Mouse (Mus musculus): ENCODE results near the gene Cnnm2. TPM values are rescaled to one million over a fixed set of nuclear protein-coding genes. Genes with fewer than 3 reads are reported as not detected.
"Not testable (repeated sequence)": the region's sequence is repeated elsewhere in the genome, so short reads cannot be mapped to it uniquely, and the experiment has no call there.

Gene Cnnm2
- polyA plus RNA-seq (2016; fragmentation: Nextera tagmentation; extraction: Ambion mirVana): 2.3 and 3.0 TPM in 2 replicates

- under 1% methylated on average over 59 of the region's 59 CpGs for WGBS
- DNase-seq (ENCODE audit: low spot score): peak; percentile 100
- Histone ChIP-seq H3K4me3 (peak within 1 kb of the TSS; percentile 88), H3K36me3 (replicated peaks) (no peaks in the 10 kb centered on the region), H3K4me1 (peaks cover 31% of the 10 kb centered on the region), H3K9me3 (0 out of 2 replicates have a peak, but pooled peaks cover 2% of the 10 kb centered on the region), H3K27ac (replicated peaks) (peak within 1 kb of the TSS; percentile 80), H3K27me3 (replicated peaks; ENCODE audit: low read depth, poor library complexity, severe bottlenecking) (peaks cover 43% of the 10 kb centered on the region)
Measured at GRCm38 (mm10) chr19:46761247-46761946, at the start of gene Cnnm2. Cnnm2 (plus strand) TSS chr19:46761596.

DNA sequence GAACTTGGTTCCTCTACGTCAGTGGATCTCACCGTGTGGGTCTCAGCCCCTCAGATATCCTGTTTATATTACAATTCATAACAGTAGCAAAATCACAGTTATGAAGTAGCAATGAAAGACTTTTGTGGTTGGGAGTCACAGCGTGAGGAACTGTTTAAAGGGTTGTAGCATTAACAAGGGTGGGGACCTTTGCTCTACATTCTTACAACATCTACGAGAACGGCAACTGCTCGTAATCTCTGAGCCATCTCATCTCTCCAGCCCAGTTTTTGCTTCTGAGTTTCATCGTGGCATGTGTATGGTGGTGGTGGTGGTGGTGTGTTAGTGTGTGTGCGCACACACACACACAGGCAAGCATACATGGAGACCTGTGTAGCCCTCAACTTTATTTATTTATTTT lies 47.2 kb upstream of the Cnnm2 start:
- Histone ChIP-seq H3K36me3 (replicated peaks) (peaks cover 33% of the 10 kb centered on the region), H3K27me3 (replicated peaks; ENCODE audit: low read depth, poor library complexity, severe bottlenecking) (no peaks in the 10 kb centered on the region), H3K27ac (replicated peaks) (no peak overlapping the region), H3K4me1 (no peaks in the 10 kb centered on the region), H3K9me3 (peaks cover 5% of the 10 kb centered on the region; the same call in 1 of the 2 replicates), H3K4me3 (no peak overlapping the region)
- WGBS: 96% methylated on average over 8 of the region's 8 CpGs
- no peak for DNase-seq (ENCODE audit: low spot score)

DNA sequence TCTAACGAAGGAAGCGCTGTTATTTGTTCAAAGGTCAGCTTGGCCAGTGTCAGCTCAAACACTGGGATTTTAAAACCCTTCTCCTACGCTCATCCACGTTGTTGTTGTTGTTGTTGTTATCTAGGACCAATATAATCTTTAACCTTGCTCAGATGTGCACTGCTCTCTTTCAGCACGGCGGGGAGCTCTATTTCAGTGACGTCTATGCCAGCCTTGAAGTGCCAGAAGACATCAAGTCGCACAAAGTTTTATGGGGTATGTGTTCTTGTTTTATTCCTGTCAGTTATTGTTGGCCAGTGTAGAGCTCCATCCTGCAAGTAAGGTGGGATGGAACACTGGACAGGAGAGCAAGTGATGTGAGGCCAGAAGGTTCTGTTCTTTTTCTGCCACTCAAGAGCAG lies 46.4 kb upstream of the Cnnm2 start:
- no peaks in the 10 kb centered on the region for H3K4me1 ChIP-seq
- WGBS: 90% methylated on average over 8 of the region's 8 CpGs
- no peak overlapping the region for H3K27ac ChIP-seq (replicated peaks)
- DNase-seq (ENCODE audit: low spot score): no peak
- peaks cover 37% of the 10 kb centered on the region for H3K36me3 ChIP-seq (replicated peaks)
- no peaks in the 10 kb centered on the region for H3K27me3 ChIP-seq (replicated peaks; ENCODE audit: low read depth, poor library complexity, severe bottlenecking)
- peaks cover 5% of the 10 kb centered on the region; the same call in 1 of the 2 replicates for H3K9me3 ChIP-seq
- no peak overlapping the region for H3K4me3 ChIP-seq

DNA sequence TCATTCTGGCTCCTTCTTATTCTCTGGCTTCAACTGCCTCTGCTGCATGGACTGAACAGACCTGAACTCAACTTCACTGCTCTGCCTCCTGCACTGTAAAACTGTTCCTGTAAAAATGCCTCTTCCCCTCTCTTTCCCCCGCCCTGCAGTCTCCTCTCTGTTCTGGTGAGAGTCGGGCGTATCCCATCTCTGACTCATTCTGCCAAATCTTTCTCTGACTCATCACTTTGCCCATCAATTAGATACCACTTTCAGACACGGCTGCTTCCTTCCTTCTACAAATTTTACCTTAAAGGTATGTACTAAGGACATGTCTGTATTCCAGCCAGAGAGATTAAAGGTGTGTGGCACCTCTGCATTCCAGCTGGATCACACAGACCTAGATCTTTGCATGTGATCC lies 43.2 kb upstream of the Cnnm2 start:
- H3K4me3 ChIP-seq: no peak overlapping the region
- 88% methylated on average over 4 of the region's 4 CpGs for WGBS
- no peaks in the 10 kb centered on the region for H3K4me1 ChIP-seq
- peaks cover 5% of the 10 kb centered on the region; the same call in 1 of the 2 replicates for H3K9me3 ChIP-seq
- peaks cover 55% of the 10 kb centered on the region for H3K36me3 ChIP-seq (replicated peaks)
- no peaks in the 10 kb centered on the region for H3K27me3 ChIP-seq (replicated peaks; ENCODE audit: low read depth, poor library complexity, severe bottlenecking)
- no peak for DNase-seq (ENCODE audit: low spot score)
- H3K27ac ChIP-seq (replicated peaks): no peak overlapping the region

GRCm38 (mm10) chr19:46724411-46724810 lies 37.0 kb upstream of the Cnnm2 start:
- 71% methylated on average over 11 of the region's 11 CpGs for WGBS

GRCm38 (mm10) chr19:46726142-46726541 lies 35.3 kb upstream of the Cnnm2 start:
- no peak for DNase-seq (ENCODE audit: low spot score)
- H3K27me3 ChIP-seq (replicated peaks; ENCODE audit: low read depth, poor library complexity, severe bottlenecking): no peaks in the 10 kb centered on the region
- H3K36me3 ChIP-seq (replicated peaks): peaks cover 48% of the 10 kb centered on the region
- H3K27ac ChIP-seq (replicated peaks): no peak overlapping the region
- H3K4me3 ChIP-seq: no peak overlapping the region
- no peaks in the 10 kb centered on the region for H3K9me3 ChIP-seq
- 95% methylated on average over 8 of the region's 8 CpGs for WGBS
- peaks cover 15% of the 10 kb centered on the region for H3K4me1 ChIP-seq

More at GRCm38 (mm10) chr19:46724411-46724810, 37.0 kb upstream of the Cnnm2 start:
- H3K4me1 ChIP-seq: peaks cover 15% of the 10 kb centered on the region
- no peaks in the 10 kb centered on the region for H3K9me3 ChIP-seq
- no peaks in the 10 kb centered on the region for H3K27me3 ChIP-seq (replicated peaks; ENCODE audit: low read depth, poor library complexity, severe bottlenecking)
- no peak for DNase-seq (ENCODE audit: low spot score)
- no peak overlapping the region for H3K27ac ChIP-seq (replicated peaks)
- H3K4me3 ChIP-seq: no peak overlapping the region
- H3K36me3 ChIP-seq (replicated peaks): peaks cover 62% of the 10 kb centered on the region

DNA sequence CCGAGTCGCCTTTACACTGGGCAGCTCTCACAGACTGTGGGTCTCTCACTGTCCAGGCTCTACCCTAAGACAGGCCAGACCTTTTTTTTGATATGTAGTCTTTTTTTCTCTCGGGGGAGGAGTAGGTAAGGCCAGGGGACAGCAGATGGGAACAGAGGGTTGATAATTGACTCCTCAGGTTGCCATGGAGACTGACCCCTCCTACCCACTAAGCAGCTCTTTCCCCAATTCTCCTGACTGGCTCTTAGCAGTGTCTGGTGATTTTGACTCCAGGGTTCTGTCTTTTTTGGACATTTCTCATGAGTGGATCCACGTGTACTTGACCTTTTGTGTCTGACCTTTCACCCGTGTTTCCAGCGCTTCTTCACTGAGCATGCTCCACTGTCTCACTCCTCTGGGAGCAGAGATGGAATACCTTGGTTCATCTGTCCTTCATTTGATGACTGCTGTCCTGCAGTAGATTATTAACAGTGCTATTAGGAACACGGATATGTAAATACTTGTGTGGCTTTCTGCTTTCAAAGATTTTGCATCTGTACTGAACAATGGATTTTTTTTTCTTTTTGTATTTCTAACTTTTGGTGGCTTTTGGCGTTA lies 34.2 kb upstream of the Cnnm2 start:
- Histone ChIP-seq H3K9me3 (no peaks in the 10 kb centered on the region), H3K4me1 (peaks cover 15% of the 10 kb centered on the region), H3K36me3 (replicated peaks) (peaks cover 41% of the 10 kb centered on the region), H3K4me3 (no peak overlapping the region), H3K27ac (replicated peaks) (no peak overlapping the region), H3K27me3 (replicated peaks; ENCODE audit: low read depth, poor library complexity, severe bottlenecking) (no peaks in the 10 kb centered on the region)
- DNase-seq (ENCODE audit: low spot score): peak; percentile 34
- 64% methylated on average over 8 of the region's 8 CpGs for WGBS

DNA sequence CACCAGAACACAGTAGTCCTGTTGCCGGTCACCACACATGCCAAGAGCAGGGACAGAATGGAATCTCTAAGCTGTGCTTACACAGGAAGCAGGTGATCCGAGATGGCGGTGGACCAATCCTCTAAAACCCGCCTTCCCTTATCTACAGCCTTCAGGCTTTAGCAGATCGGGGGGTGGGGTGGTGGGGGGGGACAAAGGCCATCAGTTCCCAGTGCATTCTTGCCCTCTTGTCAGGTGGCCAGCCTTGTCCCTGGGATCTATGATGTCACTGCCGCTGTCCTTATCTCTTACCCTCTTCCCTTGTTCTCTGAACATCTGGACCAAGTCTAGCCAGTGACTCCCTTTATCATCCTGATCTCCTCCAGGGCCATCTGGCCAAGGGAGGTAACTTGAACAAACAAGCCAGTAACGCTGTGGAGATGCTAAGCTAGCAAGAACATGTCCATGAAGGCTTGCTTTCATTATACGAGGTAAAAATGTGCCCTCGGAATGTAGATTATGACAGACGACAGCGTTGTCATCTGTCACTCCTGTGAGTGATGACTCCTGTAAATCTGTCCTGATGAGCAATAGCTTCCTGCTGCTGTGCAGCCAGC lies 33.4 kb upstream of the Cnnm2 start:
- 87% methylated on average over 11 of the region's 11 CpGs for WGBS
- H3K9me3 ChIP-seq: no peaks in the 10 kb centered on the region
- no peak for DNase-seq (ENCODE audit: low spot score)
- H3K4me1 ChIP-seq: peaks cover 15% of the 10 kb centered on the region
- no peaks in the 10 kb centered on the region for H3K27me3 ChIP-seq (replicated peaks; ENCODE audit: low read depth, poor library complexity, severe bottlenecking)
- H3K36me3 ChIP-seq (replicated peaks): peaks cover 33% of the 10 kb centered on the region
- H3K4me3 ChIP-seq: no peak overlapping the region
- H3K27ac ChIP-seq (replicated peaks): no peak overlapping the region; the same call in 1 of the 2 replicates

DNA sequence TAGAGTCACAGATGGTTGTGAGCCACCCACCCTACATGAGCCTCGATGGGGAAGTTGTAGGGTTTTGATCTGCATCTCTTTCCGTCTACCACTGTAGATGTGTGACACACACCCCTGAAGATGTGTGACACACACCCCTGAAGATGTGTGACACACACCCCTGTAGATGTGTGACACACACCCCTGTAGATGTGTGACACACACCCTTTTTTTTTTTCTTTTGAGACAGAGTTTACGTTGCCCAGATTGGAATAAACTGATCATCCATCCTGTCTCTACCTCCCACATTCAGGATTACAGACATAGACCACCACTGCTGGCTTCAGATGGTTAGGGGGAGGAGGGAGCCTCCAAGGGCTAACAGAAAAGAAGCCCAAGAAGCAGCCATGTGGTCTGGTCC lies 32.5 kb upstream of the Cnnm2 start:
- WGBS: 86% methylated on average over 3 of the region's 3 CpGs
- Histone ChIP-seq H3K27me3 (replicated peaks; ENCODE audit: low read depth, poor library complexity, severe bottlenecking) (no peaks in the 10 kb centered on the region), H3K27ac (replicated peaks) (no peak overlapping the region), H3K4me3 (no peak overlapping the region), H3K36me3 (replicated peaks) (peaks cover 35% of the 10 kb centered on the region), H3K4me1 (peaks cover 15% of the 10 kb centered on the region), H3K9me3 (no peaks in the 10 kb centered on the region)
- no peak for DNase-seq (ENCODE audit: low spot score)

GRCm38 (mm10) chr19:46731351-46731750 lies 30.0 kb upstream of the Cnnm2 start:
- H3K27ac ChIP-seq (replicated peaks): no peak overlapping the region
- no peak for DNase-seq (ENCODE audit: low spot score)
- no peaks in the 10 kb centered on the region for H3K27me3 ChIP-seq (replicated peaks; ENCODE audit: low read depth, poor library complexity, severe bottlenecking)
- peaks cover 15% of the 10 kb centered on the region for H3K4me1 ChIP-seq
- no peak overlapping the region for H3K4me3 ChIP-seq
- 91% methylated on average over 10 of the region's 10 CpGs for WGBS
- no peaks in the 10 kb centered on the region for H3K9me3 ChIP-seq
- peaks cover 17% of the 10 kb centered on the region for H3K36me3 ChIP-seq (replicated peaks)

DNA sequence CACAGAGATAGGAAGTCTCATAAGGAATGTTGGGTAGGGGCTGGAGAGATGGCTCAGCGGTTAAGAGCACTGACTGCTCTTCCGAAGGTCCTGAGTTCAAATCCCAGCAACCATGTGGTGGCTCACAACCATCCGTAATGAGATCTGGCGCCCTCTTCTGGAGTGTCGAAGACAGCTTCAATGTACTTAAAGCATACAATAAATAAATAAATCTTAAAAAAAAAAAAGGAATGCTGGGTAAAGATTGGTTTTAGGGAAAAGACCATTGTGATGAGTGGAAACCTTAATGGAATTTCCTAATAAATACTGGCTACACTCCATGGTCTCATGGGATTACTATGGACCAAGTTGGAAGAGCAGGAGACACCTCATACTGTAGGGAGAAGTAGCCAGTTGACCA lies 28.7 kb upstream of the Cnnm2 start:
- WGBS: 88% methylated on average over 5 of the region's 5 CpGs
- H3K27me3 ChIP-seq (replicated peaks; ENCODE audit: low read depth, poor library complexity, severe bottlenecking); H3K27ac ChIP-seq (replicated peaks); H3K9me3 ChIP-seq; H3K4me3 ChIP-seq; H3K4me1 ChIP-seq; DNase-seq (ENCODE audit: low spot score): not testable (repeated sequence)
- peaks cover 20% of the 10 kb centered on the region for H3K36me3 ChIP-seq (replicated peaks)

DNA sequence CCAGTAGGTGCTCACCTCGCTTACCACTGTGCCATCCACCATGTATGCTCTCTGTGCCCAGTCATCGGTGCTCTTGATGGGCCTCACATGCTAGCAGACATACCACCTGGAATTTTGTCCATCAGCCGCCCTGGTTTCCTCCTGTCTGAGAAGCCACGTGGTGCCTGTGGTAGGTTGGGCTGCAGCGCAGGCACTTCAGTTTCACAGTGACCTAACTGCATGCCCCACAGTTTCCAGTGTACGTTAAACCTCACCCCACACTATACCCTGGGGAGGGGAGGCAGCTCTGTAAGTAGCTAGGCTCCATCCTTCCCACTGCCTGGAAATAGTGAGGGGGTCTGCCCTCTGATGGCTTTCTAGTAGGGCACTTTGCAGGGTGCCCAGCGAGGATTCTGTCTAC lies 27.8 kb upstream of the Cnnm2 start:
- Histone ChIP-seq H3K4me3 (no peak overlapping the region), H3K27me3 (replicated peaks; ENCODE audit: low read depth, poor library complexity, severe bottlenecking) (no peaks in the 10 kb centered on the region), H3K9me3 (no peaks in the 10 kb centered on the region), H3K4me1 (no peaks in the 10 kb centered on the region; the same call in 1 of the 2 replicates), H3K27ac (replicated peaks) (no peak overlapping the region), H3K36me3 (replicated peaks) (peaks cover 21% of the 10 kb centered on the region)
- 89% methylated on average over 7 of the region's 7 CpGs for WGBS
- no peak for DNase-seq (ENCODE audit: low spot score)

GRCm38 (mm10) chr19:46735241-46735640 lies 26.2 kb upstream of the Cnnm2 start:
- no peaks in the 10 kb centered on the region for H3K27me3 ChIP-seq (replicated peaks; ENCODE audit: low read depth, poor library complexity, severe bottlenecking)
- H3K4me1 ChIP-seq: no peaks in the 10 kb centered on the region; the same call in 1 of the 2 replicates
- H3K4me3 ChIP-seq: no peak overlapping the region
- WGBS: 63% methylated on average over 5 of the region's 5 CpGs
- H3K36me3 ChIP-seq (replicated peaks): peaks cover 22% of the 10 kb centered on the region
- DNase-seq (ENCODE audit: low spot score): no peak
- no peak overlapping the region for H3K27ac ChIP-seq (replicated peaks)
- H3K9me3 ChIP-seq: no peaks in the 10 kb centered on the region

All from embryonic facial prominence, embryonic 10.5 days (tissue).